Mouse (Mus musculus) liver, postnatal 0 days (tissue): Measurements from ENCODE around the gene Gse1.

Experiments used
- CTCF ChIP-seq: sonication (generic); IDR thresholded peaks from 2 replicates; pipeline ENCODE4 v1.5.1; 2016; ENCODE audit warnings: antibody characterized with exemption, low read depth
- EP300 ChIP-seq: IDR thresholded peaks from 2 replicates; pipeline ENCODE4 v1.6.1; 2016; ENCODE audit warnings: antibody characterized with exemption, low read depth, mild to moderate bottlenecking

GRCm38 (mm10) chr8:120279418-120279817 lies 51.2 kb downstream of the Gse1 start:
- no peak for TF ChIP-seq CTCF
- TF ChIP-seq EP300, result no peak
